Mouse (Mus musculus): ENCODE measurements at regions not wholly inside any gene's neighbourhood (a gene's known extent, or its start where the extent isn't known, plus 50 kb on each side); places are given as distances from the start of the nearest gene placed in this dataset.
"Not testable (repeated sequence)": the region's sequence is repeated elsewhere in the genome, so short reads cannot be mapped to it uniquely, and the experiment has no call there.

GRCm38 (mm10) chr17:91466822-91467221 is 374.0 kb upstream of the Nrxn1 start:
- H3K9ac ChIP-seq, result no peak overlapping the region
- H3K4me3 ChIP-seq, result no peak overlapping the region
- H3K9me3 ChIP-seq, result no peaks in the 10 kb centered on the region
- no peaks in the 10 kb centered on the region for H3K4me1 ChIP-seq (replicated peaks)
- H3K4me2 ChIP-seq, result no peak overlapping the region
- no peak overlapping the region for H3K27ac ChIP-seq (replicated peaks)
- no peaks in the 10 kb centered on the region for H3K36me3 ChIP-seq
- WGBS, result 90% methylated on average over 8 of the region's 8 CpGs
- no peak for ATAC-seq (ENCODE audit: low read depth)
- H3K27me3 ChIP-seq, result no peaks in the 10 kb centered on the region

- no peaks in the 10 kb centered on the region for H3K4me1 ChIP-seq (replicated peaks)
- no peaks in the 10 kb centered on the region for H3K27me3 ChIP-seq
- H3K27ac ChIP-seq (replicated peaks), result no peak overlapping the region
- H3K9me3 ChIP-seq, result no peaks in the 10 kb centered on the region
- ATAC-seq (ENCODE audit: low read depth), result no peak
- no peaks in the 10 kb centered on the region for H3K36me3 ChIP-seq
- no peak overlapping the region for H3K4me2 ChIP-seq
- no peak overlapping the region for H3K9ac ChIP-seq
- H3K4me3 ChIP-seq, result no peak overlapping the region
Measured at GRCm38 (mm10) chr17:91451711-91452110, 358.8 kb upstream of the Nrxn1 start.

- not testable (repeated sequence) for H3K4me3 ChIP-seq; ATAC-seq (ENCODE audit: low read depth); H3K9ac ChIP-seq; H3K27me3 ChIP-seq; H3K27ac ChIP-seq (replicated peaks); H3K9me3 ChIP-seq; H3K4me1 ChIP-seq (replicated peaks); H3K4me2 ChIP-seq; H3K36me3 ChIP-seq
- WGBS, result 90% methylated on average over 8 of the region's 8 CpGs
Measured at GRCm38 (mm10) chr17:91431780-91432720, 339.2 kb upstream of the Nrxn1 start.

- ATAC-seq (ENCODE audit: low read depth), result no peak
- Histone ChIP-seq H3K4me1 (replicated peaks) (no peaks in the 10 kb centered on the region), H3K4me2 (no peak overlapping the region), H3K9me3 (no peaks in the 10 kb centered on the region), H3K4me3 (no peak overlapping the region), H3K9ac (no peak overlapping the region), H3K27me3 (no peaks in the 10 kb centered on the region), H3K36me3 (no peaks in the 10 kb centered on the region), H3K27ac (replicated peaks) (no peak overlapping the region)
- 87% methylated on average over 1 of the region's 1 CpGs for WGBS
Measured at GRCm38 (mm10) chr17:91430351-91430750, 337.5 kb upstream of the Nrxn1 start.

- no peaks in the 10 kb centered on the region for H3K9me3 ChIP-seq
- H3K4me3 ChIP-seq, result no peak overlapping the region
- WGBS, result 85% methylated on average over 1 of the region's 1 CpGs
- no peaks in the 10 kb centered on the region for H3K4me1 ChIP-seq (replicated peaks)
- no peaks in the 10 kb centered on the region for H3K36me3 ChIP-seq
- no peak overlapping the region for H3K27ac ChIP-seq (replicated peaks)
- no peak overlapping the region for H3K4me2 ChIP-seq
- no peaks in the 10 kb centered on the region for H3K27me3 ChIP-seq
- H3K9ac ChIP-seq, result no peak overlapping the region
- no peak for ATAC-seq (ENCODE audit: low read depth)
Measured at GRCm38 (mm10) chr17:91425120-91425519, 332.2 kb upstream of the Nrxn1 start.

GRCm38 (mm10) chr17:91418582-91418981 is 325.7 kb upstream of the Nrxn1 start:
- no peaks in the 10 kb centered on the region for H3K4me1 ChIP-seq (replicated peaks)
- no peaks in the 10 kb centered on the region for H3K9me3 ChIP-seq
- ATAC-seq (ENCODE audit: low read depth), result no peak
- H3K4me3 ChIP-seq, result no peak overlapping the region
- no peaks in the 10 kb centered on the region for H3K27me3 ChIP-seq
- 80% methylated on average over 1 of the region's 1 CpGs for WGBS
- no peaks in the 10 kb centered on the region for H3K36me3 ChIP-seq
- no peak overlapping the region for H3K9ac ChIP-seq
- no peak overlapping the region for H3K4me2 ChIP-seq
- H3K27ac ChIP-seq (replicated peaks), result no peak overlapping the region

- Histone ChIP-seq H3K9me3 (no peaks in the 10 kb centered on the region), H3K9ac (no peak overlapping the region), H3K4me1 (replicated peaks) (no peaks in the 10 kb centered on the region), H3K27ac (replicated peaks) (no peak overlapping the region), H3K4me2 (no peak overlapping the region), H3K4me3 (no peak overlapping the region), H3K36me3 (no peaks in the 10 kb centered on the region), H3K27me3 (no peaks in the 10 kb centered on the region)
- WGBS, result 91% methylated on average over 2 of the region's 2 CpGs
- no peak for ATAC-seq (ENCODE audit: low read depth)
Measured at GRCm38 (mm10) chr17:91390969-91391764, 298.3 kb upstream of the Nrxn1 start.

GRCm38 (mm10) chr17:91389937-91390623 is 297.2 kb upstream of the Nrxn1 start:
- H3K4me2 ChIP-seq; H3K36me3 ChIP-seq; H3K27ac ChIP-seq (replicated peaks); H3K4me1 ChIP-seq (replicated peaks); H3K27me3 ChIP-seq; H3K4me3 ChIP-seq; H3K9ac ChIP-seq; H3K9me3 ChIP-seq; ATAC-seq (ENCODE audit: low read depth): not testable (repeated sequence)
- WGBS, result 69% methylated on average over 9 of the region's 9 CpGs

GRCm38 (mm10) chr17:91388521-91388920 is 295.6 kb upstream of the Nrxn1 start:
- WGBS, result 90% methylated on average over 3 of the region's 3 CpGs

GRCm38 (mm10) chr17:91388039-91388438 is 295.2 kb upstream of the Nrxn1 start:
- 88% methylated on average over 2 of the region's 2 CpGs for WGBS
- Histone ChIP-seq H3K27ac (replicated peaks) (no peak overlapping the region), H3K36me3 (no peaks in the 10 kb centered on the region), H3K9ac (no peak overlapping the region), H3K4me3 (no peak overlapping the region), H3K4me2 (no peak overlapping the region), H3K27me3 (no peaks in the 10 kb centered on the region), H3K9me3 (no peaks in the 10 kb centered on the region), H3K4me1 (replicated peaks) (no peaks in the 10 kb centered on the region)
- no peak for ATAC-seq (ENCODE audit: low read depth)

More at GRCm38 (mm10) chr17:91388521-91388920, 295.6 kb upstream of the Nrxn1 start:
- no peak overlapping the region for H3K4me3 ChIP-seq
- no peak for ATAC-seq (ENCODE audit: low read depth)
- no peak overlapping the region for H3K4me2 ChIP-seq
- H3K9me3 ChIP-seq, result no peaks in the 10 kb centered on the region
- no peak overlapping the region for H3K9ac ChIP-seq
- no peaks in the 10 kb centered on the region for H3K36me3 ChIP-seq
- no peaks in the 10 kb centered on the region for H3K27me3 ChIP-seq
- no peaks in the 10 kb centered on the region for H3K4me1 ChIP-seq (replicated peaks)
- H3K27ac ChIP-seq (replicated peaks), result no peak overlapping the region

- no peaks in the 10 kb centered on the region for H3K27me3 ChIP-seq
- no peak overlapping the region for H3K4me2 ChIP-seq
- ATAC-seq (ENCODE audit: low read depth), result no peak
- H3K27ac ChIP-seq (replicated peaks), result no peak overlapping the region
- H3K9me3 ChIP-seq, result no peaks in the 10 kb centered on the region
- H3K9ac ChIP-seq, result no peak overlapping the region
- no peaks in the 10 kb centered on the region for H3K4me1 ChIP-seq (replicated peaks)
- H3K4me3 ChIP-seq, result no peak overlapping the region
- no peaks in the 10 kb centered on the region for H3K36me3 ChIP-seq
- WGBS, result 87% methylated on average over 2 of the region's 2 CpGs
Measured at GRCm38 (mm10) chr17:91385949-91386348, 293.1 kb upstream of the Nrxn1 start.

GRCm38 (mm10) chr17:91368156-91368555 is 275.3 kb upstream of the Nrxn1 start:
- no peak for ATAC-seq (ENCODE audit: low read depth)
- no peaks in the 10 kb centered on the region for H3K27me3 ChIP-seq
- H3K9ac ChIP-seq, result no peak overlapping the region
- no peak overlapping the region for H3K4me3 ChIP-seq
- no peak overlapping the region for H3K4me2 ChIP-seq
- no peak overlapping the region for H3K27ac ChIP-seq (replicated peaks)
- no peaks in the 10 kb centered on the region for H3K9me3 ChIP-seq
- no peaks in the 10 kb centered on the region for H3K36me3 ChIP-seq
- no peaks in the 10 kb centered on the region for H3K4me1 ChIP-seq (replicated peaks)
- 85% methylated on average over 2 of the region's 2 CpGs for WGBS

All from neural tube, embryonic 13.5 days (tissue).